Mouse (Mus musculus) bone marrow, adult 2 months (tissue): ENCODE measurements at regions not wholly inside any gene's neighbourhood (a gene's known extent, or its start where the extent isn't known, plus 50 kb on each side); places are given as distances from the start of the nearest gene placed in this dataset.

Source experiments
- CTCF ChIP-seq: fragments of 200-500 bp; IDR thresholded peaks from 2 replicates; pipeline ENCODE4 v1.5.1; 2011; ENCODE audit warnings: low read length, control low read depth; ENCODE audit not compliant: control insufficient read depth, insufficient read depth
- POLR2A ChIP-seq: fragments of 200-500 bp; IDR thresholded peaks from 2 replicates; pipeline ENCODE4 v1.6.1; 2011; ENCODE audit warnings: low read depth, mild to moderate bottlenecking, control low read depth, low read length, borderline replicate concordance; ENCODE audit not compliant: control insufficient read depth

DNA sequence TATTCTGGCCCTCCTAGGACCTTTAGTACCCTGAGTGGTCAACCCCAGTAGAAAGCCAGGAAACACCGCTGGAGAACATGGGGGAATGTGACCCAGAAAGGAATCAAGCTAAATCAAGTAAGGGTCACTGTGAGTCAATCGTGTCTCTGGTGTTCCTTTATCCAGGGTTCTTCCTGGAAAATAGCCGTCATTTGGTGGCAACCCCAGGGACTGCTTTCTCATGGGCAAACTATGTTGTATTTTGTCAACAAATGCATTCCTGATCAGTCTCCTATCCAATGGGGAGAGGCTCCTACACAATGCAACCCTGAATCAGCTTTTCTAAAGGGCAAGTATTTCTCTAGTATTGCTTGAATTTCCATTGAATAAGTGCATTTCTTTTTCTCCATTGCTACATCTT lies 163.2 kb upstream of the Ado start:
- TF ChIP-seq POLR2A = no peak
- no peak for TF ChIP-seq CTCF
